Mouse (Mus musculus) liver, postnatal 0 days (tissue): ENCODE data around the gene Traf1.

ENCODE experiments used
- CTCF ChIP-seq: sonication (generic); IDR thresholded peaks from 2 replicates; pipeline ENCODE4 v1.5.1; 2016; ENCODE audit warnings: antibody characterized with exemption, low read depth
- EP300 ChIP-seq: IDR thresholded peaks from 2 replicates; pipeline ENCODE4 v1.6.1; 2016; ENCODE audit warnings: antibody characterized with exemption, low read depth, mild to moderate bottlenecking

DNA sequence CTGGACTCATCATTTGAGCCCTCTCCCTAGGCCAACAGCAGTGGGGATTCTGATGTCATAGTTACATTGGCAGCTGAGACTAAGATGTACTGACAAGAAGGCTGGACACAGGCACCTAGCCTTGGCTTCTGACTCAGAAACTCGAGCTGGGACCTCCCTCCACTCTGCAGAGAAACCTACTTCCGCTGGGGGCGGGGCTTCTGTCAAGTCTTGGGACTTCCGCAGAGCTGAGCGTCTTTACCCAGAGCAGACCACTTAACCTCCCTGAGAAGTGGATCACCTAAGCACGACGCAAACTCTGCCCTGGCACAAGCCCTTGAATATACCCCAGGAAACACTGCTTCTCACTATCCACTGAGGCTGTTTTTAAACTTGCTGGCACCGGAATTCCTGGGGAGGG is 16.8 kb downstream of the Traf1 start:
- TF ChIP-seq EP300 = no peak
- TF ChIP-seq CTCF = no peak
